Comparison of ENCODE assay signal across 34 mouse cellular contexts in genomic region chr9:112247183-112247582, GRCm38 (mm10).
"Had no signal": no experiment of that assay in that cellular context is flagged by ENCODE, and none has a peak within 500 bp of the region (broad histone marks: within the 10 kb centered on the region; RNA-seq: fewer than 3 reads in every experiment).

No protein-coding gene starts in this region.

- H3K27ac ChIP-seq: heart, embryonic 13.5 days; heart, embryonic 15.5 days; hindbrain, embryonic 10.5 days; hindbrain, embryonic 12.5 days; hindbrain, embryonic 13.5 days; hindbrain, embryonic 14.5 days; hindbrain, embryonic 15.5 days; hindbrain, postnatal 0 days; intestine, embryonic 15.5 days; kidney, embryonic 15.5 days; kidney, postnatal 0 days; layer of hippocampus, adult 2 months; left cerebral cortex, adult 2 months had no signal

- H3K36me3 ChIP-seq: heart, embryonic 13.5 days; heart, embryonic 15.5 days; hindbrain, embryonic 10.5 days; hindbrain, embryonic 12.5 days; hindbrain, embryonic 13.5 days; hindbrain, embryonic 15.5 days; intestine, embryonic 15.5 days; kidney, embryonic 15.5 days had no signal

- DNase-seq: heart, postnatal 10 days; heart, postnatal 14 days; heart, postnatal 36 days; heart, postnatal 4 days; kidney, adult 11 months; kidney, adult 18-20 months; kidney, adult 2 months; kidney, adult 8-10 months; kidney, adult 9 months; kidney, postnatal 10 days; kidney, postnatal 14 days; kidney, postnatal 25 days; kidney, postnatal 36 days; kidney, postnatal 4 days; layer of hippocampus, adult 9-11 months; layer of hippocampus, postnatal 36 days had no signal

- H3K4me2 ChIP-seq: heart, embryonic 11.5 days; heart, embryonic 13.5 days; heart, embryonic 15.5 days; hindbrain, embryonic 12.5 days; hindbrain, embryonic 13.5 days; hindbrain, embryonic 14.5 days; hindbrain, embryonic 15.5 days; intestine, embryonic 15.5 days; kidney, embryonic 15.5 days had no signal

- H3K9ac ChIP-seq: heart, embryonic 13.5 days; heart, embryonic 15.5 days; hindbrain, embryonic 12.5 days; hindbrain, embryonic 13.5 days; hindbrain, embryonic 14.5 days; hindbrain, embryonic 15.5 days; intestine, embryonic 15.5 days; kidney, embryonic 15.5 days had no signal

- H3K4me3 ChIP-seq: heart, embryonic 13.5 days; heart, embryonic 15.5 days; hindbrain, embryonic 10.5 days; hindbrain, embryonic 12.5 days; hindbrain, embryonic 13.5 days; hindbrain, embryonic 15.5 days; intestine, embryonic 15.5 days; kidney, embryonic 15.5 days; layer of hippocampus, adult 2 months; left cerebral cortex, adult 2 months had no signal

- H3K4me1 ChIP-seq: heart, embryonic 13.5 days; heart, embryonic 15.5 days; hindbrain, embryonic 10.5 days; hindbrain, embryonic 12.5 days; hindbrain, embryonic 13.5 days; hindbrain, embryonic 15.5 days; intestine, embryonic 15.5 days; kidney, embryonic 15.5 days had no signal

- H3K9me3 ChIP-seq: heart, embryonic 13.5 days; heart, embryonic 15.5 days; hindbrain, embryonic 10.5 days; hindbrain, embryonic 12.5 days; hindbrain, embryonic 13.5 days; hindbrain, embryonic 15.5 days; intestine, embryonic 15.5 days; kidney, embryonic 15.5 days had no signal

- H3K27me3 ChIP-seq: heart, embryonic 13.5 days; heart, embryonic 15.5 days; hindbrain, embryonic 12.5 days; hindbrain, embryonic 13.5 days; hindbrain, embryonic 15.5 days; intestine, embryonic 15.5 days; kidney, embryonic 15.5 days had no signal

- ATAC-seq: hindbrain, embryonic 16.5 days; hindbrain, postnatal 0 days; inflammation-experienced regulatory T-cells, adult 6 months; intestine, embryonic 15.5 days; intestine, embryonic 16.5 days; intestine, postnatal 0 days had no signal
